Mouse (Mus musculus): ENCODE measurements around the gene Tgoln1. TPM values are rescaled to one million over a fixed set of nuclear protein-coding genes. Genes with fewer than 3 reads are reported as not detected.

Tgoln1 gene
- polyA plus RNA-seq, 1 experiment from 2014 or later = 47.1 TPM

DNA sequence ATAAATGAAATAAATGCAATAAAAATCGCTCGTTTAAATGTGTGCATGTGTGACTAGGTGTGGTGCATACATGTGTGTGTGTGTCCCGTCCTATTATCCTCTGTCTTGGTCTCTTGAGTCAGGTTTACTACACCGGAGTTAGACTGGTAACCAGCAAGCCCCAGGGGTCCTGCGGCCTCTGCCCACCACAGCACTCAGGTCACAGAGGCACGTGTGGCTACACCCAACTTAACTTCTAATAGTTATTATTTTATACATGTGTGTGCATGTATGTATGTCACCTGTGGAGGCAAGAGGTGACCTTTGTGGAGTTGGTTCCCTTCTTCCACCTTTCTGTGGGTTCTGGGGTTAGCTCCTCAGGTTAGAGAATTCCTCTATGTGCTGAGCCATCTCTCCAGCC lies 37.6 kb upstream of the Tgoln1 start:
- ATAC-seq (ENCODE audit: low FRiP score, low TSS enrichment) (no peak), DNase-seq (no peak)
- Histone ChIP-seq H3K27me3 (ENCODE audit: control insufficient read depth, insufficient read depth, low read length) (no peaks in the 10 kb centered on the region), H3K9me3 (ENCODE audit: control insufficient read depth, low read length) (no peaks in the 10 kb centered on the region), H3K4me3 (replicated peaks; ENCODE audit: low read depth, low read length) (no peak overlapping the region), H3K27ac (replicated peaks; ENCODE audit: low read depth, low read length) (no peak overlapping the region), H3K9ac (replicated peaks; ENCODE audit: low read length) (no peak overlapping the region), H3K4me2 (ENCODE audit: low read length) (no peak overlapping the region), H3K4me1 (ENCODE audit: control insufficient read depth, insufficient read depth, low read length) (no peaks in the 10 kb centered on the region), H3K36me3 (ENCODE audit: control insufficient read depth, insufficient read depth, low read length) (no peaks in the 10 kb centered on the region)
- WGBS = 95% methylated on average over 6 of the region's 6 CpGs

DNA sequence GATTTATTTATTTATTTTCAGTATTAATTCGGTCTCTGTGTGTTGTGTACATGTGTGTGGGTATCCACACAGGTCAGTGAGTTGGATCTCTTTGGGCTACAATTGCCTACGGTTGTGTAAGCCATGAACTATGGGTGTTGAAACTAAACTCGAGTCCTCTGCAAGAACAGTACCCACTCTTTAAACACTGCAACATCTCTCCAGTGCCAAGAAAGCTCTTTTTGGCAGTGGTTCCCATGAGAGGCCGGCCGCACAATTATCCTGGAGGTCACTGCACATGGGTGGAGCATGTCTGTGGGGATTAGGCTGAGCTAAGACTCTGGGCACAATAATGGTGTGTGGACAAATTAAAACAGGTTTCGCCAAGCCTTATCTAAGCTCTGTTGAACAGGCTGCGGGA lies 36.6 kb upstream of the Tgoln1 start:
- DNase-seq = peak; percentile 43
- Histone ChIP-seq H3K27me3 (ENCODE audit: control insufficient read depth, insufficient read depth, low read length) (no peaks in the 10 kb centered on the region), H3K9ac (replicated peaks; ENCODE audit: low read length) (no peak overlapping the region), H3K4me2 (ENCODE audit: low read length) (no peak overlapping the region), H3K9me3 (ENCODE audit: control insufficient read depth, low read length) (no peaks in the 10 kb centered on the region), H3K4me1 (ENCODE audit: control insufficient read depth, insufficient read depth, low read length) (no peaks in the 10 kb centered on the region), H3K27ac (replicated peaks; ENCODE audit: low read depth, low read length) (no peak overlapping the region), H3K4me3 (replicated peaks; ENCODE audit: low read depth, low read length) (no peak overlapping the region), H3K36me3 (ENCODE audit: control insufficient read depth, insufficient read depth, low read length) (no peaks in the 10 kb centered on the region)
- ATAC-seq (ENCODE audit: low FRiP score, low TSS enrichment) = no peak
- WGBS = 64% methylated on average over 7 of the region's 7 CpGs

DNA sequence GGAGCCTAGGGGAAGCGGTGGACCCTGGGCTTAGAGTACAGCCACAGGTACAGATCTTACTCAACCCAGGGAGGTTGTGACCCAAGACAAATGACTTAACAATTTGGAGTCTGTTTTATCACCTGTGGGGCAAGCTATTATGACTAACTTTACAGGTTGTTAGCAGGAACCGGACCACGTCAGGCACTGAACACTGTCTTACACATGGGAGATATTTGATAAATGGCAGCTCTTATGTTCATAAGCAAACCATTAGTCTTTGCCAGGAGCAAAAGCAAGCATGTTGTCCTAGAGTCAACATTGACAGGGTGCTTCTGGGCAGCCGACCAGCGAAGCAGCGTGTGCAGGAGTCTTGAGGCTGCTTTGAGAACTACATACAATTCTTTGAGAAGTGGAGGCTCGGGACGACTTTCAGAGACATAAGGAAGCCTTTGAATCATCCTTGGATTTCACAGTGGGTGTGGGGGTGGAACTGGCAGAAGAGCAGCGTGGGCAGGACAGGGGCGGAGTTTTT lies 33.6 kb upstream of the Tgoln1 start:
- H3K27me3 ChIP-seq (ENCODE audit: control insufficient read depth, insufficient read depth, low read length) = no peaks in the 10 kb centered on the region
- H3K27ac ChIP-seq (replicated peaks; ENCODE audit: low read depth, low read length) = no peak overlapping the region
- no peaks in the 10 kb centered on the region for H3K9me3 ChIP-seq (ENCODE audit: control insufficient read depth, low read length)
- H3K4me3 ChIP-seq (replicated peaks; ENCODE audit: low read depth, low read length) = no peak overlapping the region
- H3K4me1 ChIP-seq (ENCODE audit: control insufficient read depth, insufficient read depth, low read length) = no peaks in the 10 kb centered on the region
- DNase-seq (no peak), ATAC-seq (ENCODE audit: low FRiP score, low TSS enrichment) (no peak)
- no peak overlapping the region for H3K4me2 ChIP-seq (ENCODE audit: low read length)
- H3K36me3 ChIP-seq (ENCODE audit: control insufficient read depth, insufficient read depth, low read length) = no peaks in the 10 kb centered on the region
- H3K9ac ChIP-seq (replicated peaks; ENCODE audit: low read length) = no peak overlapping the region
- WGBS = 86% methylated on average over 10 of the region's 10 CpGs

DNA sequence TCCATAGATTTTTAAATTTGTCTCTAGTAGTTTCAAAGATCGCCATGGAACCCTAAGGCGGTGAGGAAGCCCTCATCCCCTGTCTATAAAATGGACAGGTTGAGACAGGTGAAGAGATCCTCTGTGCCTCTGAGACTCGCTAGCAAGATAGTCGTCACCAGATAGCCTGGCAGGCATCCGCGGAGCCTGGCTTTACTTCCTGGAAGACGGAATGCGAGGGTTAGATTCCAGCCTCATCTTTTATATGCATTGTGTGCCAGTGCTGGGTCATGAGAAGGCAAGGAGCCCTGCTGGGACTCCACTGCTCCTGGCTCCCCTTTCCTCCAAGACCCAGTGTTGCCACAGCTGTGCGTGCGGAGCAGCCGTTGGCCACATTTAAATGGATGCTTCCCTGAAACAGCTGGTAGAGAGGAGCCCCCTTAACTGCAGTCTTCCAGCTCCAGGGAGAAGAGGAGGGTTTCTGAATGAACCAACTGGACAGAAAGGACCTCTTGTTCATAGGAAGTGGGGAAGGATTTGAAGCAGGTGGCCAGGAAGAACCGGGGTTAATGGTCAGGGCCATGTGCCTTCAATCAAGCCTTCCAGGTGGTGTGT lies 31.3 kb upstream of the Tgoln1 start:
- no peak overlapping the region for H3K9ac ChIP-seq (replicated peaks; ENCODE audit: low read length)
- H3K9me3 ChIP-seq (ENCODE audit: control insufficient read depth, low read length) = no peaks in the 10 kb centered on the region
- H3K4me2 ChIP-seq (ENCODE audit: low read length) = no peak overlapping the region
- no peak overlapping the region for H3K27ac ChIP-seq (replicated peaks; ENCODE audit: low read depth, low read length)
- no peak for ATAC-seq (ENCODE audit: low FRiP score, low TSS enrichment)
- no peaks in the 10 kb centered on the region for H3K36me3 ChIP-seq (ENCODE audit: control insufficient read depth, insufficient read depth, low read length)
- no peaks in the 10 kb centered on the region for H3K4me1 ChIP-seq (ENCODE audit: control insufficient read depth, insufficient read depth, low read length)
- 64% methylated on average over 12 of the region's 12 CpGs for WGBS
- no peak for DNase-seq
- H3K27me3 ChIP-seq (ENCODE audit: control insufficient read depth, insufficient read depth, low read length) = no peaks in the 10 kb centered on the region
- no peak overlapping the region for H3K4me3 ChIP-seq (replicated peaks; ENCODE audit: low read depth, low read length)

DNA sequence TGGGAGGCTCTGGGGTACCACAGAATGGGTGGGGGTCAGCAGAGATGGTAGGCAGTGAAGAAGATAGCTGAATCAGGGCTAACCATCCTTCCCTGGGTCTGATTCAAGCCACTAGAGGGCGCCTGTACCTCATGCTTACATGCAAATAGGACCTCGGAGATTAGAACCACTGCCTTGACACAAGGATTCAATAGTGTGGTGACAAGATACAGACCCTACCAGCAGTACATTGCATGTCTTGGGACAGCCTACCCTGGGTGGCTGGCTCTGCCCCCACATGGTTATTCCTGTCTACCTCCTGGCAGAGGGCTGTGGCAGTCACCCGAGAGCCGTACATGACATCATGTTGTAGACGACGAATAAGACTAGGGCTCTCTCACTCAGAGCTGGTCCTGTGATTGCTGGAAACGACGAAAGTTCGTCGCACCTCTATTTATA lies 30.6 kb upstream of the Tgoln1 start:
- no peak overlapping the region for H3K4me3 ChIP-seq (replicated peaks; ENCODE audit: low read depth, low read length)
- ATAC-seq (ENCODE audit: low FRiP score, low TSS enrichment) = peak; percentile 64; the same call in 1 of the 2 replicates
- no peak overlapping the region for H3K27ac ChIP-seq (replicated peaks; ENCODE audit: low read depth, low read length)
- no peaks in the 10 kb centered on the region for H3K27me3 ChIP-seq (ENCODE audit: control insufficient read depth, insufficient read depth, low read length)
- no peaks in the 10 kb centered on the region for H3K4me1 ChIP-seq (ENCODE audit: control insufficient read depth, insufficient read depth, low read length)
- DNase-seq = peak; percentile 90
- no peak overlapping the region for H3K4me2 ChIP-seq (ENCODE audit: low read length)
- no peaks in the 10 kb centered on the region for H3K36me3 ChIP-seq (ENCODE audit: control insufficient read depth, insufficient read depth, low read length)
- H3K9ac ChIP-seq (replicated peaks; ENCODE audit: low read length) = no peak overlapping the region
- 66% methylated on average over 10 of the region's 10 CpGs for WGBS
- no peaks in the 10 kb centered on the region for H3K9me3 ChIP-seq (ENCODE audit: control insufficient read depth, low read length)

DNA sequence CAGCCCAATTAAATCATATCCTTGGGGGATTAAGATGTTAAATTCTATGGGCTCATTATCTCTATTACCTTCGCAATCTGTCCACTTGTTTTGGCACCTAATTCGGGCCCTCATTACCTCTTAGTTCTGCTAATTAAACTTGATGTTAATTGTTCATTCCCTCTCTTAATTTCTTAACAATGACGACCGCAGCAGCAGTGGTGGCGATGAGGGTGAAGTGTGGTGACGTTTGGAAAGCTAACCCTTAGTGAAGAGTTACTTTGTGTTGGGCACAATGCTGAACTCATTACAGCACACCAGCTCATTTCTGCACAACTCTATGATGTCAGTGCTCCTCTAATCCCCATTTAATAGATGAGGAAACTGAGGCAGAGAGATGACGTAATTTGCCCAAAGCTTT lies 28.6 kb upstream of the Tgoln1 start:
- H3K36me3 ChIP-seq (ENCODE audit: control insufficient read depth, insufficient read depth, low read length) = no peaks in the 10 kb centered on the region
- H3K27ac ChIP-seq (replicated peaks; ENCODE audit: low read depth, low read length) = no peak overlapping the region
- H3K9ac ChIP-seq (replicated peaks; ENCODE audit: low read length) = no peak overlapping the region
- no peaks in the 10 kb centered on the region for H3K4me1 ChIP-seq (ENCODE audit: control insufficient read depth, insufficient read depth, low read length)
- DNase-seq (no peak), ATAC-seq (ENCODE audit: low FRiP score, low TSS enrichment) (no peak)
- H3K4me3 ChIP-seq (replicated peaks; ENCODE audit: low read depth, low read length) = no peak overlapping the region
- no peak overlapping the region for H3K4me2 ChIP-seq (ENCODE audit: low read length)
- no peaks in the 10 kb centered on the region for H3K9me3 ChIP-seq (ENCODE audit: control insufficient read depth, low read length)
- no peaks in the 10 kb centered on the region for H3K27me3 ChIP-seq (ENCODE audit: control insufficient read depth, insufficient read depth, low read length)
- WGBS = 78% methylated on average over 7 of the region's 7 CpGs

DNA sequence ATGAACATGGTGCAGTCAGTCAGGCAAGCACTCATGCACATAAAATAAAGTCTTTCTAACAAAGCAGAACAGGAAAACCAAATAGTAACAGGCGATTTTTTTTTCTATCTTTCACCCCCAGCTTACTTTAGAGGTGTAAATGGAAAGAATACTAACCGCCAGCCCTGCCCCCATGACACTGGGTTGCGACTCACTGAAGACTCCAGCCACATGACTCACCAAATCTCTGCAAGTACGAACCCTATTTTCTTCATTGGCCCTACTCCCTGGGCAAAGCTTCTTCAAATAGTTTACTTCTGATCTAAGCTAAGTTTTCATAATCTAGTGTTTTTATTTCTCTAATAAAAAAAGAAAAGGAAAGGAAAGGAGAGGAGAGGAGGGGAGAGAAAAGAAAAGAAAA lies 27.8 kb upstream of the Tgoln1 start:
- Histone ChIP-seq H3K4me1 (ENCODE audit: control insufficient read depth, insufficient read depth, low read length) (no peaks in the 10 kb centered on the region), H3K9ac (replicated peaks; ENCODE audit: low read length) (no peak overlapping the region), H3K27me3 (ENCODE audit: control insufficient read depth, insufficient read depth, low read length) (no peaks in the 10 kb centered on the region), H3K27ac (replicated peaks; ENCODE audit: low read depth, low read length) (no peak overlapping the region), H3K4me2 (ENCODE audit: low read length) (no peak overlapping the region), H3K4me3 (replicated peaks; ENCODE audit: low read depth, low read length) (no peak overlapping the region), H3K9me3 (ENCODE audit: control insufficient read depth, low read length) (no peaks in the 10 kb centered on the region), H3K36me3 (ENCODE audit: control insufficient read depth, insufficient read depth, low read length) (no peaks in the 10 kb centered on the region)
- 87% methylated on average over 4 of the region's 4 CpGs for WGBS
- DNase-seq = no peak
- no peak for ATAC-seq (ENCODE audit: low FRiP score, low TSS enrichment)

DNA sequence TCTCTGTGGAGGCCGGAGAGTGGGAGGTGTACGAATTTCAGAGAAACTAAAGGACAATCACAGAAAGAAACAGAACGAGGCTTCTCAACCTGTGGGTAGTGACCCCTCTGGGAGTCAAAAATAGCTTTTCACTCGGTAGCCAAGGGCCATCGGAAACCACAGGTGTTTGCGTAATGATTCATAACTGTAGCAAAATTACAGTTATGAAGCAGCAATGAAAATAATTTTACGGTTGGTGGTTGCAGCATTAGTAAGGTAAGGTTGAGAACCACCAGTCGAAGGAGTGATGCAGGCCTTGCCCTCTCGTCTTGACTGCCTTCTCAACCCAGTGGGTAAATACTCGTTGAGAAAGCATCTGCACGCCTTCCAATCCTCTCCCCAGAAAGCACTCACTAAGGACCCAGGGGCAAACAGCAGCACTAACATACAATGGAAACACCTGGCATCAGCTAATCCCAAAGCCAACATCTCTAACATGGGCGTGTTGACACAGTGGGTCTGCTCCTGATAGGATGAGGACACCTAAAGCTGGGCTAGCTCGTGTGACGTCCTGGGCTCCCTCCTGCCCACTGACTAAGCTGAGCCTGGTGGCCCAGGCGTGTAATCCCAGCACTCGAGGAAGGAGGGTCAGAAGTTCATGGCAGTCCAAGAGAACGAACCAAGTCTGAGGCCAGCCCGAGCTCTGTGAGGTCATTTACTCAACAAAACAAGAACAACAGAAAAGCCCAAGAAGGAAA lies 24.6 kb upstream of the Tgoln1 start:
- ATAC-seq (ENCODE audit: low FRiP score, low TSS enrichment) (no peak), DNase-seq (no peak)
- Histone ChIP-seq H3K4me2 (ENCODE audit: low read length) (no peak overlapping the region), H3K4me3 (replicated peaks; ENCODE audit: low read depth, low read length) (no peak overlapping the region), H3K27ac (replicated peaks; ENCODE audit: low read depth, low read length) (no peak overlapping the region), H3K27me3 (ENCODE audit: control insufficient read depth, insufficient read depth, low read length) (no peaks in the 10 kb centered on the region), H3K36me3 (ENCODE audit: control insufficient read depth, insufficient read depth, low read length) (no peaks in the 10 kb centered on the region), H3K9me3 (ENCODE audit: control insufficient read depth, low read length) (no peaks in the 10 kb centered on the region), H3K4me1 (ENCODE audit: control insufficient read depth, insufficient read depth, low read length) (no peaks in the 10 kb centered on the region), H3K9ac (replicated peaks; ENCODE audit: low read length) (no peak overlapping the region)
- WGBS = 84% methylated on average over 18 of the region's 18 CpGs

DNA sequence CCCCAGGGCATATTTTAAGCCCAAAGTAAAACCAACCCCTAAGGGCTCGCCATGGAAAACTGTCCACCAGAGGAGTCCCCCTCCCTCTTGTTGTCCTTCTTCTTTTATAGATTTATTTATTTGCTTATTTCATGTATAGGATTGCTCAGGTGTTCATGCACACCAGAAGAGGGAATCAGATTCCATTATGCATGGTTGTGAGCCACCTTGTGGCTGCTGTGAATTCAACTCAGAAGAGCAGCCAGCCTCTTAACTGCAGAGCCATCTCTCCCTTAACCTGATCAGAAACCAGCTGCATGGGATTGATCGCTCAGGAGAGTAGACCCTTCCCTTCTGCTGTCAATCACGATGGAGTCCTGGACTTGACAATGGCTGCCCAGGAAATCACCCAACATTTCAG lies 20.1 kb upstream of the Tgoln1 start:
- Histone ChIP-seq H3K9me3 (ENCODE audit: control insufficient read depth, low read length) (no peaks in the 10 kb centered on the region), H3K27ac (replicated peaks; ENCODE audit: low read depth, low read length) (no peak overlapping the region), H3K4me1 (ENCODE audit: control insufficient read depth, insufficient read depth, low read length) (no peaks in the 10 kb centered on the region), H3K4me3 (replicated peaks; ENCODE audit: low read depth, low read length) (no peak overlapping the region), H3K4me2 (ENCODE audit: low read length) (no peak overlapping the region), H3K9ac (replicated peaks; ENCODE audit: low read length) (no peak overlapping the region), H3K36me3 (ENCODE audit: control insufficient read depth, insufficient read depth, low read length) (no peaks in the 10 kb centered on the region), H3K27me3 (ENCODE audit: control insufficient read depth, insufficient read depth, low read length) (no peaks in the 10 kb centered on the region)
- ATAC-seq (ENCODE audit: low FRiP score, low TSS enrichment) (no peak), DNase-seq (peak; percentile 39)
- WGBS = 84% methylated on average over 3 of the region's 3 CpGs
